Mouse (Mus musculus): Measurements from ENCODE around the gene Rtca. TPM values are rescaled to one million over a fixed set of nuclear protein-coding genes. Genes with fewer than 3 reads are reported as not detected.

The Rtca gene
- polyA plus RNA-seq, 1 experiment from 2014 or later: 25.1 TPM

GRCm38 (mm10) chr3:116476686-116477298 lies 31.2 kb downstream of the Rtca start:
- no peak overlapping the region for H3K27ac ChIP-seq (replicated peaks)
- no peak for ATAC-seq (ENCODE audit: insufficient read depth)
- H3K27me3 ChIP-seq: no peaks in the 10 kb centered on the region; the same call in 1 of the 2 replicates
- H3K4me3 ChIP-seq (replicated peaks): no peak overlapping the region
- H3K4me1 ChIP-seq (replicated peaks): no peaks in the 10 kb centered on the region
- no peak overlapping the region for H3K4me2 ChIP-seq
- H3K36me3 ChIP-seq (replicated peaks): no peaks in the 10 kb centered on the region
- H3K9me3 ChIP-seq (replicated peaks): no peaks in the 10 kb centered on the region
- WGBS (ENCODE audit: insufficient replicate concordance): 43% methylated on average over 5 of the region's 5 CpGs
- no peak overlapping the region for H3K9ac ChIP-seq

- Histone ChIP-seq H3K27ac (replicated peaks) (no peak overlapping the region), H3K4me3 (replicated peaks) (no peak overlapping the region), H3K9me3 (replicated peaks) (no peaks in the 10 kb centered on the region), H3K36me3 (replicated peaks) (no peaks in the 10 kb centered on the region), H3K4me2 (no peak overlapping the region), H3K4me1 (replicated peaks) (no peaks in the 10 kb centered on the region), H3K27me3 (no peaks in the 10 kb centered on the region; the same call in 1 of the 2 replicates), H3K9ac (no peak overlapping the region)
- no peak for ATAC-seq (ENCODE audit: insufficient read depth)
- 49% methylated on average over 11 of the region's 11 CpGs for WGBS (ENCODE audit: insufficient replicate concordance)
Observed at GRCm38 (mm10) chr3:116474602-116475001, 33.4 kb downstream of the Rtca start.

GRCm38 (mm10) chr3:116465709-116466108 lies 42.3 kb downstream of the Rtca start:
- no peak for ATAC-seq (ENCODE audit: insufficient read depth)
- H3K36me3 ChIP-seq (replicated peaks): no peaks in the 10 kb centered on the region
- no peak overlapping the region for H3K4me2 ChIP-seq
- WGBS (ENCODE audit: insufficient replicate concordance): 34% methylated on average over 12 of the region's 12 CpGs
- no peak overlapping the region for H3K27ac ChIP-seq (replicated peaks)
- H3K9ac ChIP-seq: no peak overlapping the region
- H3K4me1 ChIP-seq (replicated peaks): no peaks in the 10 kb centered on the region
- H3K9me3 ChIP-seq (replicated peaks): no peaks in the 10 kb centered on the region
- H3K27me3 ChIP-seq: no peaks in the 10 kb centered on the region
- no peak overlapping the region for H3K4me3 ChIP-seq (replicated peaks)

- Histone ChIP-seq H3K27me3 (no peaks in the 10 kb centered on the region), H3K4me2 (no peak overlapping the region), H3K4me3 (replicated peaks) (no peak overlapping the region), H3K36me3 (replicated peaks) (no peaks in the 10 kb centered on the region), H3K9ac (no peak overlapping the region), H3K4me1 (replicated peaks) (no peaks in the 10 kb centered on the region), H3K9me3 (replicated peaks) (no peaks in the 10 kb centered on the region), H3K27ac (replicated peaks) (no peak overlapping the region)
- 47% methylated on average over 2 of the region's 2 CpGs for WGBS (ENCODE audit: insufficient replicate concordance)
- no peak for ATAC-seq (ENCODE audit: insufficient read depth)
Observed at GRCm38 (mm10) chr3:116464318-116464717, 43.7 kb downstream of the Rtca start.

GRCm38 (mm10) chr3:116461053-116461452 lies 47.0 kb downstream of the Rtca start:
- ATAC-seq (ENCODE audit: insufficient read depth): no peak
- 53% methylated on average over 4 of the region's 4 CpGs for WGBS (ENCODE audit: insufficient replicate concordance)
- Histone ChIP-seq H3K4me1 (replicated peaks) (no peaks in the 10 kb centered on the region), H3K4me3 (replicated peaks) (no peak overlapping the region), H3K27ac (replicated peaks) (no peak overlapping the region), H3K27me3 (no peaks in the 10 kb centered on the region), H3K36me3 (replicated peaks) (no peaks in the 10 kb centered on the region), H3K9me3 (replicated peaks) (no peaks in the 10 kb centered on the region), H3K4me2 (no peak overlapping the region), H3K9ac (no peak overlapping the region)

GRCm38 (mm10) chr3:116454529-116454928 lies 53.5 kb downstream of the Rtca start:
- no peak for ATAC-seq (ENCODE audit: insufficient read depth)
- no peak overlapping the region for H3K27ac ChIP-seq (replicated peaks)
- WGBS (ENCODE audit: insufficient replicate concordance): 18% methylated on average over 1 of the region's 1 CpGs
- no peaks in the 10 kb centered on the region for H3K9me3 ChIP-seq (replicated peaks)
- peaks cover 9% of the 10 kb centered on the region; the same call in 1 of the 2 replicates for H3K4me1 ChIP-seq (replicated peaks)
- H3K27me3 ChIP-seq: no peaks in the 10 kb centered on the region
- H3K4me3 ChIP-seq (replicated peaks): no peak overlapping the region
- no peak overlapping the region for H3K9ac ChIP-seq
- no peak overlapping the region for H3K4me2 ChIP-seq
- no peaks in the 10 kb centered on the region for H3K36me3 ChIP-seq (replicated peaks)

- Histone ChIP-seq H3K27me3 (no peaks in the 10 kb centered on the region), H3K4me2 (no peak overlapping the region), H3K36me3 (replicated peaks) (no peaks in the 10 kb centered on the region), H3K4me3 (replicated peaks) (no peak overlapping the region), H3K27ac (replicated peaks) (no peak overlapping the region), H3K9ac (no peak overlapping the region), H3K9me3 (replicated peaks) (no peaks in the 10 kb centered on the region), H3K4me1 (replicated peaks) (peaks cover 9% of the 10 kb centered on the region; the same call in 1 of the 2 replicates)
- ATAC-seq (ENCODE audit: insufficient read depth): no peak
- WGBS (ENCODE audit: insufficient replicate concordance): 43% methylated on average over 3 of the region's 3 CpGs
Observed at GRCm38 (mm10) chr3:116450741-116451140, 57.3 kb downstream of the Rtca start.

- 77% methylated on average over 9 of the region's 9 CpGs for WGBS (ENCODE audit: insufficient replicate concordance)
- H3K4me2 ChIP-seq: no peak overlapping the region
- no peaks in the 10 kb centered on the region for H3K36me3 ChIP-seq (replicated peaks)
- H3K4me1 ChIP-seq (replicated peaks): no peaks in the 10 kb centered on the region
- no peaks in the 10 kb centered on the region for H3K27me3 ChIP-seq
- no peak overlapping the region for H3K27ac ChIP-seq (replicated peaks)
- H3K9ac ChIP-seq: no peak overlapping the region
- H3K9me3 ChIP-seq (replicated peaks): no peaks in the 10 kb centered on the region
- no peak overlapping the region for H3K4me3 ChIP-seq (replicated peaks)
- no peak for ATAC-seq (ENCODE audit: insufficient read depth)
Observed at GRCm38 (mm10) chr3:116444327-116444726, 63.7 kb downstream of the Rtca start.

GRCm38 (mm10) chr3:116442788-116443187 lies 65.2 kb downstream of the Rtca start:
- H3K4me1 ChIP-seq (replicated peaks): no peaks in the 10 kb centered on the region
- H3K27me3 ChIP-seq: no peaks in the 10 kb centered on the region
- no peak for ATAC-seq (ENCODE audit: insufficient read depth)
- H3K4me2 ChIP-seq: no peak overlapping the region
- WGBS (ENCODE audit: insufficient replicate concordance): 42% methylated on average over 1 of the region's 1 CpGs
- H3K27ac ChIP-seq (replicated peaks): no peak overlapping the region
- no peaks in the 10 kb centered on the region for H3K9me3 ChIP-seq (replicated peaks)
- H3K4me3 ChIP-seq (replicated peaks): no peak overlapping the region
- H3K36me3 ChIP-seq (replicated peaks): no peaks in the 10 kb centered on the region
- no peak overlapping the region for H3K9ac ChIP-seq

GRCm38 (mm10) chr3:116441518-116442205 lies 66.3 kb downstream of the Rtca start:
- WGBS (ENCODE audit: insufficient replicate concordance): 83% methylated on average over 15 of the region's 15 CpGs
- H3K36me3 ChIP-seq (replicated peaks): no peaks in the 10 kb centered on the region
- H3K27ac ChIP-seq (replicated peaks): no peak overlapping the region
- H3K4me1 ChIP-seq (replicated peaks): no peaks in the 10 kb centered on the region
- H3K9me3 ChIP-seq (replicated peaks): no peaks in the 10 kb centered on the region
- no peak for ATAC-seq (ENCODE audit: insufficient read depth)
- H3K4me2 ChIP-seq: no peak overlapping the region
- H3K4me3 ChIP-seq (replicated peaks): no peak overlapping the region
- no peak overlapping the region for H3K9ac ChIP-seq
- H3K27me3 ChIP-seq: no peaks in the 10 kb centered on the region

GRCm38 (mm10) chr3:116440066-116440997 lies 67.7 kb downstream of the Rtca start:
- ATAC-seq (ENCODE audit: insufficient read depth): no peak
- 25% methylated on average over 8 of the region's 8 CpGs for WGBS (ENCODE audit: insufficient replicate concordance)
- no peak overlapping the region for H3K9ac ChIP-seq
- H3K4me3 ChIP-seq (replicated peaks): no peak overlapping the region
- H3K4me1 ChIP-seq (replicated peaks): no peaks in the 10 kb centered on the region
- H3K9me3 ChIP-seq (replicated peaks): no peaks in the 10 kb centered on the region
- no peaks in the 10 kb centered on the region for H3K36me3 ChIP-seq (replicated peaks)
- H3K27ac ChIP-seq (replicated peaks): no peak overlapping the region
- H3K4me2 ChIP-seq: no peak overlapping the region
- H3K27me3 ChIP-seq: no peaks in the 10 kb centered on the region
